Mouse (Mus musculus): ENCODE measurements around the gene Zfp830. TPM values are rescaled to one million over a fixed set of nuclear protein-coding genes. Genes with fewer than 3 reads are reported as not detected.
A peak's percentile ranks its signal among the peaks of the same experiment; 100 is the strongest.

Zfp830 gene
- polyA plus RNA-seq, 1 experiment from 2014 or later = 28.3 TPM

DNA sequence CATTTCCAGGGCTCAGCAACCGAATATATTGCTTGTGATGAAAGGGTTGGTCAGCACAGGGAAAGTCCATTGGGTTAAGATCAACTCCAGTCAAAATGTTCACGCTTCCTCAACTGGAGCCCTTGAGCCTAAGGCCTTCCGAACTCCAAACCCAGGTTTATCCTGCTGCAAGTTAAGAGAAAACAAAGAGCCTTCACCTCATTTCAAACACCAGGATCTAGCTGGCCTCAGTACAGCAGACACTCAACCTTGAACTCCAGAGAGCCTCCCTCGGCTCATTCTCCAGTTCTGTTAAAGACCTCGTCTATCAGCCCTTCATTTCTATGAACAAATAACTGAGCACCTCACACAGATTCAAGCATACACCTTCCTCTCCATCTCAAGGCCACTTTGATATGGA, 16.0 kb downstream of the Zfp830 start:
- Histone ChIP-seq H3K9ac (replicated peaks; ENCODE audit: low read depth) (peak overlapping the region; percentile 96; the same call in 1 of the 2 replicates), H3K27ac (ENCODE audit: low read length) (0 out of 2 replicates have a peak overlapping the region, but pooled peaks have one; percentile 44), H3K4me1 (ENCODE audit: insufficient read depth, low read depth, low read length) (peaks cover 8% of the 10 kb centered on the region; the same call in 1 of the 2 replicates), H3K4me2 (replicated peaks; ENCODE audit: low read depth, low read length) (peak overlapping the region; percentile 62), H3K9me3 (ENCODE audit: low read length) (no peaks in the 10 kb centered on the region), H3K27me3 (replicated peaks; ENCODE audit: insufficient read depth, low read length) (no peaks in the 10 kb centered on the region), H3K36me3 (ENCODE audit: insufficient read depth, low read length) (no peaks in the 10 kb centered on the region), H3K4me3 (ENCODE audit: low read depth, low read length) (peak overlapping the region; percentile 95; the same call in 1 of the 2 replicates)
- DNase-seq (ENCODE audit: low spot score) = peak; percentile 5
- no peak for ATAC-seq
- TF ChIP-seq CTCF (IDR thresholded peaks at IDR 0.05) (no peak), EP300 (IDR thresholded peaks at IDR 0.05) (no peak)
- 31% methylated on average over 5 of the region's 5 CpGs for WGBS

- Histone ChIP-seq H3K27ac (ENCODE audit: low read length) (peak within 1 kb of the TSS; percentile 96), H3K27me3 (replicated peaks; ENCODE audit: insufficient read depth, low read length) (no peaks in the 10 kb centered on the region), H3K4me2 (replicated peaks; ENCODE audit: low read depth, low read length) (peak within 1 kb of the TSS; percentile 62), H3K9me3 (ENCODE audit: low read length) (no peaks in the 10 kb centered on the region), H3K9ac (replicated peaks; ENCODE audit: low read depth) (peak within 1 kb of the TSS; percentile 96), H3K36me3 (ENCODE audit: insufficient read depth, low read length) (no peaks in the 10 kb centered on the region), H3K4me3 (ENCODE audit: low read depth, low read length) (peak within 1 kb of the TSS; percentile 95), H3K4me1 (ENCODE audit: insufficient read depth, low read depth, low read length) (peaks cover 8% of the 10 kb centered on the region; the same call in 1 of the 2 replicates)
- under 1% methylated on average over 78 of the region's 90 CpGs for WGBS
- peak; percentile 98 for DNase-seq (ENCODE audit: low spot score)
- peak; percentile 96 for ATAC-seq
- TF ChIP-seq EP300 (IDR thresholded peaks at IDR 0.05) = no peak
- TF ChIP-seq CTCF (IDR thresholded peaks at IDR 0.05) = peak; percentile 33
Measured at GRCm38 (mm10) chr11:82780983-82781903, 17.1 kb downstream of the Zfp830 start, which contains the start of gene Lig3. Gene Lig3 (plus strand): TSS chr11:82781108.

GRCm38 (mm10) chr11:82782197-82782596, 18.1 kb downstream of the Zfp830 start:
- DNase-seq (ENCODE audit: low spot score) = no peak
- Histone ChIP-seq H3K4me3 (ENCODE audit: low read depth, low read length) (peak overlapping the region; percentile 95), H3K4me1 (ENCODE audit: insufficient read depth, low read depth, low read length) (peaks cover 8% of the 10 kb centered on the region; the same call in 1 of the 2 replicates), H3K36me3 (ENCODE audit: insufficient read depth, low read length) (no peaks in the 10 kb centered on the region), H3K4me2 (replicated peaks; ENCODE audit: low read depth, low read length) (peak overlapping the region; percentile 62), H3K27ac (ENCODE audit: low read length) (peak overlapping the region; percentile 96), H3K27me3 (replicated peaks; ENCODE audit: insufficient read depth, low read length) (no peaks in the 10 kb centered on the region), H3K9me3 (ENCODE audit: low read length) (no peaks in the 10 kb centered on the region), H3K9ac (replicated peaks; ENCODE audit: low read depth) (peak overlapping the region; percentile 96; the same call in 1 of the 2 replicates)
- ATAC-seq = no peak
- no peak for TF ChIP-seq CTCF (IDR thresholded peaks at IDR 0.05)
- no peak for TF ChIP-seq EP300 (IDR thresholded peaks at IDR 0.05)
- WGBS = 39% methylated on average over 6 of the region's 6 CpGs

- H3K27me3 ChIP-seq (replicated peaks; ENCODE audit: insufficient read depth, low read length) = no peaks in the 10 kb centered on the region
- no peak overlapping the region for H3K4me3 ChIP-seq (ENCODE audit: low read depth, low read length)
- WGBS = 77% methylated on average over 11 of the region's 11 CpGs
Measured at GRCm38 (mm10) chr11:82783453-82783852, 19.3 kb downstream of the Zfp830 start.

GRCm38 (mm10) chr11:82806656-82807055, 42.5 kb downstream of the Zfp830 start:
- 40% methylated on average over 3 of the region's 3 CpGs for WGBS
- ATAC-seq (no peak), DNase-seq (ENCODE audit: low spot score) (no peak)
- H3K9me3 ChIP-seq (ENCODE audit: low read length) = no peaks in the 10 kb centered on the region
- TF ChIP-seq CTCF (IDR thresholded peaks at IDR 0.05) (no peak), EP300 (IDR thresholded peaks at IDR 0.05) (no peak)
- no peaks in the 10 kb centered on the region for H3K4me1 ChIP-seq (ENCODE audit: insufficient read depth, low read depth, low read length)
- H3K27me3 ChIP-seq (replicated peaks; ENCODE audit: insufficient read depth, low read length) = no peaks in the 10 kb centered on the region
- peaks cover 18% of the 10 kb centered on the region; the same call in 1 of the 2 replicates for H3K36me3 ChIP-seq (ENCODE audit: insufficient read depth, low read length)
- no peak overlapping the region for H3K4me3 ChIP-seq (ENCODE audit: low read depth, low read length)
- no peak overlapping the region for H3K9ac ChIP-seq (replicated peaks; ENCODE audit: low read depth)
- H3K27ac ChIP-seq (ENCODE audit: low read length) = no peak overlapping the region
- H3K4me2 ChIP-seq (replicated peaks; ENCODE audit: low read depth, low read length) = no peak overlapping the region

More at GRCm38 (mm10) chr11:82783453-82783852, 19.3 kb downstream of the Zfp830 start:
- Histone ChIP-seq H3K4me1 (ENCODE audit: insufficient read depth, low read depth, low read length) (peaks cover 8% of the 10 kb centered on the region; the same call in 1 of the 2 replicates), H3K27ac (ENCODE audit: low read length) (no peak overlapping the region), H3K36me3 (ENCODE audit: insufficient read depth, low read length) (peaks cover under 1% of the 10 kb centered on the region; the same call in 1 of the 2 replicates), H3K9ac (replicated peaks; ENCODE audit: low read depth) (no peak overlapping the region), H3K4me2 (replicated peaks; ENCODE audit: low read depth, low read length) (no peak overlapping the region), H3K9me3 (ENCODE audit: low read length) (no peaks in the 10 kb centered on the region)
- TF ChIP-seq EP300 (IDR thresholded peaks at IDR 0.05) (no peak), CTCF (IDR thresholded peaks at IDR 0.05) (no peak)
- DNase-seq (ENCODE audit: low spot score) (no peak), ATAC-seq (no peak)

DNA sequence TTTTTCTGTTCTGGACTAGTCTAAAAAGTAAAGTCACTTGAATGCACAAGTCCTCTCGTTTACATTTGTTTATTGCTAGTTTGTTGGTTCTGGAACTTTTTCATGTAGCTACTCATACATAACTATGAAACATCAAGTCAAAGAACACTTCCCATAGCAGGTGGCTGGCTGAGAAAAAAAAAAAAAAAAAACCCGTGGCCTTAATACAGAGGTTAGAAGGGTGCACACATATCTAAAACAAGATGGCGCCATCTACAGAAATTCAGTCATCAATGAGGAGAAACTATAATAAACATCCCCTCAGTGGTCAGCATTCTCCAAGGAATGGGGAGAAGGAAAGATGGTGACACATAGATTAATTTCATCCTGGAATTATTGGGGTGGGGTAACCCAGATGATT, 43.2 kb downstream of the Zfp830 start:
- DNase-seq (ENCODE audit: low spot score) (no peak), ATAC-seq (no peak)
- Histone ChIP-seq H3K27me3 (replicated peaks; ENCODE audit: insufficient read depth, low read length) (no peaks in the 10 kb centered on the region), H3K4me2 (replicated peaks; ENCODE audit: low read depth, low read length) (no peak overlapping the region), H3K27ac (ENCODE audit: low read length) (no peak overlapping the region), H3K4me3 (ENCODE audit: low read depth, low read length) (no peak overlapping the region), H3K4me1 (ENCODE audit: insufficient read depth, low read depth, low read length) (no peaks in the 10 kb centered on the region), H3K9me3 (ENCODE audit: low read length) (no peaks in the 10 kb centered on the region), H3K9ac (replicated peaks; ENCODE audit: low read depth) (no peak overlapping the region), H3K36me3 (ENCODE audit: insufficient read depth, low read length) (peaks cover 15% of the 10 kb centered on the region; the same call in 1 of the 2 replicates)
- WGBS = 55% methylated on average over 3 of the region's 3 CpGs
- TF ChIP-seq EP300 (IDR thresholded peaks at IDR 0.05) (no peak), CTCF (IDR thresholded peaks at IDR 0.05) (no peak)

Measured in lung, postnatal 0 days (tissue).